Mouse (Mus musculus) lung, adult 2 months (tissue): Measurements from ENCODE around the gene Man2a1.

Experiments used
- CTCF ChIP-seq: fragments of 200-500 bp; IDR thresholded peaks from 2 replicates; pipeline ENCODE4 v1.5.1; 2011; ENCODE audit warnings: mild to moderate bottlenecking, low read length, control low read depth; ENCODE audit not compliant: insufficient read depth
- POLR2A ChIP-seq: fragments of 200-500 bp; IDR thresholded peaks from 2 replicates; pipeline ENCODE4 v1.6.1; 2011; ENCODE audit warnings: low read depth, mild to moderate bottlenecking, control low read depth, low read length, borderline replicate concordance; ENCODE audit errors: extremely low read depth

GRCm38 (mm10) chr17:64644888-64645605 is 44.5 kb downstream of the Man2a1 start:
- TF ChIP-seq POLR2A = no peak
- TF ChIP-seq CTCF = no peak
